Mouse (Mus musculus) small intestine, adult 2 months (tissue): ENCODE data around the gene H2-D1. TPM values are rescaled to one million over a fixed set of nuclear protein-coding genes. Genes with fewer than 3 reads are reported as not detected.

Experiments used
- H3K27ac ChIP-seq: fragments of 200-500 bp; 2 replicates; pipeline ENCODE4 v1.5.1; 2012; ENCODE audit warnings: low read depth, low read length, control low read depth, inconsistent platforms; ENCODE audit not compliant: insufficient read depth
- H3K27me3 ChIP-seq: fragments of 200-500 bp; 2 replicates; pipeline ENCODE4 v1.6.1; 2012; ENCODE audit warnings: mild to moderate bottlenecking, moderate library complexity, low read length, inconsistent platforms; ENCODE audit not compliant: control insufficient read depth, insufficient read depth
- H3K36me3 ChIP-seq: fragments of 200-500 bp; 2 replicates; pipeline ENCODE4 v1.6.1; 2012; ENCODE audit warnings: mild to moderate bottlenecking, low read length, control low read depth, inconsistent platforms; ENCODE audit not compliant: control insufficient read depth, insufficient read depth
- H3K4me1 ChIP-seq: fragments of 200-500 bp; 2 replicates; pipeline ENCODE4 v1.6.1; 2012; ENCODE audit warnings: low read length, inconsistent platforms, mixed read lengths; ENCODE audit not compliant: control insufficient read depth, insufficient read depth, insufficient read length
- H3K4me3 ChIP-seq: fragments of 200-500 bp; 2 replicates; pipeline ENCODE4 v1.5.1; 2012; ENCODE audit warnings: low read depth, mild to moderate bottlenecking, control low read depth, inconsistent platforms, low read length, moderate library complexity
- CTCF ChIP-seq: fragments of 200-500 bp; IDR thresholded peaks from 2 replicates; pipeline ENCODE4 v1.5.1; 2012; ENCODE audit warnings: low read depth, mild to moderate bottlenecking, control low read depth, inconsistent platforms, low read length, moderate library complexity, mixed read lengths; ENCODE audit not compliant: insufficient replicate concordance, insufficient read length; ENCODE audit errors: extremely low read depth
- POLR2A ChIP-seq: fragments of 200-500 bp; IDR thresholded peaks from 2 replicates; pipeline ENCODE4 v1.6.1; 2012; ENCODE audit warnings: low read depth, mild to moderate bottlenecking, control low read depth, inconsistent platforms, low read length, moderate library complexity
- WGBS: fragments of 180-500 bp; shearing (Covaris S2); methylation state at CpG from one replicate; pipeline ENCODE4 v1.1.7; 2018; 5-methylcytosine and 5-hydroxymethylcytosine counted together
- polyA plus RNA-seq: library from polyadenylated mRNA; depleted of rRNA; stranded (reverse); fragments of >200 nt; gene quantifications from 2 replicates; pipeline ENCODE4 v1.2.3, GENCODE M21; 2012; rRNA removed

The H2-D1 gene
- 776 and 1,546 TPM in 2 replicates for polyA plus RNA-seq

DNA sequence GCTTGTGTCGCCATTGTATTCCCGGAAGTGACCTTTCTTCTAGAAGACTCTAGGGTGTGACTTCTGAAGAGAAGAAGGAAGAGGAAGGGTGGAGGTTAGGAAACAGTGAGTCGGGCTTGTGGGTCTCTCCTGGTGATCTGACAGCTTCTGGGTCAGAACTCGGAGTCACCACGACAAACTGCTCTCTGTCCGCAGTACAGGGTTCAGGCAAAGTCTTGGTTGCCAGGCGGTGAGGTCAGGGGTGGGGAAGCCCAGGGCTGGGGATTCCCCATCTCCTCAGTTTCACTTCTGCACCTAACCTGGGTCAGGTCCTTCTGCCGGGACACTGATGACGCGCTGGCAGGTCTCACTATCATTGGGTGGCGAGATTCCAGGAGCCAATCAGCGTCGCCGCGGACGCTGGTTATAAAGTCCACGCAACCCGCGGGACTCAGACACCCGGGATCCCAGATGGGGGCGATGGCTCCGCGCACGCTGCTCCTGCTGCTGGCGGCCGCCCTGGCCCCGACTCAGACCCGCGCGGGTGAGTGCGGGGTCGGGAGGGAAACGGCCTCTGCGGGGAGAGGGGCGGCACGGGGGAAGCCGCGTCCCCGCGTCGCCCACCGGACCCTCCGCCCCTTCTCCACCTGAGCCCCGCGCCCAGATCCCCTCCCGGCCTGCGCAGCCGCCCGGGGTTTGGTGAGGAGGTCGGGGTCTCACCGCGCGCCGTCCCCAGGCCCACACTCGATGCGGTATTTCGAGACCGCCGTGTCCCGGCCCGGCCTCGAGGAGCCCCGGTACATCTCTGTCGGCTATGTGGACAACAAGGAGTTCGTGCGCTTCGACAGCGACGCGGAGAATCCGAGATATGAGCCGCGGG, at the start of gene H2-D1:
H2-D1 (plus strand) TSS at position 67 of the 859 bp plus-strand sequence.
- H3K27ac ChIP-seq: peak within 1 kb of the TSS; percentile 92
- TF ChIP-seq POLR2A (peak; percentile 98), CTCF (no peak)
- H3K36me3 ChIP-seq: peaks cover 21% of the 10 kb centered on the region
- H3K4me3 ChIP-seq: peak within 1 kb of the TSS; percentile 83
- no peaks in the 10 kb centered on the region for H3K27me3 ChIP-seq
- peaks cover 15% of the 10 kb centered on the region; the same call in 1 of the 2 replicates for H3K4me1 ChIP-seq
- WGBS: under 1% methylated on average over 70 of the region's 73 CpGs

DNA sequence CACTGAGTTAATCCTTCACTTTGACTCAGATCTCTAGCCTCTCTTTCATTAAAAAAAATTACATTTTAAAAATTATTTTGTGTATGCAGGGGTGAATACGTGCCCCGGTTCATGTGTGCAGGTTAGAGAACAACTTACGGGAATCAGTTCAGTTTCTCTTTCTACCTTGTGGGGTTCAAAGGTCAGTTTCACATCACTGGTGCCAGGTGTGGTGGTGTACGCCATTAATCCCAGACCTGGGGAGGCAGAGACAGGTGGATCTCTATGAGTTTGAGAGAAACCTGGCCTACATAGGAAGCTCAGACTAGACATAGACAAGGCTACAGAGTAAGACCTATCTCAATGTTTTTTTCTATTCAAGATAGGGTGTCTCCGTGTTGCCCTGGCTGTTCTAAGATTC, 49.5 kb upstream of the H2-D1 start:
- Histone ChIP-seq H3K36me3 (no peaks in the 10 kb centered on the region), H3K4me1 (peaks cover 24% of the 10 kb centered on the region; the same call in 1 of the 2 replicates), H3K4me3 (no peak overlapping the region), H3K27me3 (no peaks in the 10 kb centered on the region), H3K27ac (no peak overlapping the region)
- WGBS: 39% methylated on average over 5 of the region's 5 CpGs
- TF ChIP-seq CTCF (no peak), POLR2A (no peak)

DNA sequence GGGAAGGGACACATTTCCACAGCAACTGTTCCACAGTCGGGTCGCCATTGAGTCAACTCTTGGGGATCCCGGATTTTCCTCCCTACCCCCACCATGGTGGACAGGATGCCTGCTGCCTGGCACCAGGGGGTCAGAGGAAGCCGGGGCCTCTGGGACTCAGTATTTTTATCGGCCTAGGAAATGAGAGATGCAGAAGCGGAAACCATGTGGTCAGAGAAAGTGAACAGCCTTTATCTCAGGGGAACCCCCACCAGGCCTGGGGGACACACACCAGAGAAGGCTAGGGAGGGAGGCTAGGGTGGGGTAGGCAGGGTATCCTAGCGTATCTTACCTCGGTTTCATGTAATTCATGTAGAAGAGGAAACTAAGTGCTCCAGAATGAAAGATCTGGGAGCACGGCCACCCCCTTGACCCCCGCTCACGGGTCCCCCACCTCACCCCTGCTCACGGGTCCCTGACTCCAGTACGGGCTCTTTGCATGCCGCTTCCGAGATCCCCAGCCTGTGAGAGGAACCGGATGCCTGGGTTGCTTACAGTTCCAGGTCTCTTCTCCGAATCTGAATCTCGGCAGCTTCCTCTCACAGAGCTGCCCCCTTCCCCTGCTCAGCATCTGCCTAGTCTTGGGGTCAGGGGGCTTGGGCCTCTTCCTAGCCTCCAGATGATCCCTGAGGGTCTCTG, 43.9 kb upstream of the H2-D1 start:
- H3K4me1 ChIP-seq: peaks cover 18% of the 10 kb centered on the region

DNA sequence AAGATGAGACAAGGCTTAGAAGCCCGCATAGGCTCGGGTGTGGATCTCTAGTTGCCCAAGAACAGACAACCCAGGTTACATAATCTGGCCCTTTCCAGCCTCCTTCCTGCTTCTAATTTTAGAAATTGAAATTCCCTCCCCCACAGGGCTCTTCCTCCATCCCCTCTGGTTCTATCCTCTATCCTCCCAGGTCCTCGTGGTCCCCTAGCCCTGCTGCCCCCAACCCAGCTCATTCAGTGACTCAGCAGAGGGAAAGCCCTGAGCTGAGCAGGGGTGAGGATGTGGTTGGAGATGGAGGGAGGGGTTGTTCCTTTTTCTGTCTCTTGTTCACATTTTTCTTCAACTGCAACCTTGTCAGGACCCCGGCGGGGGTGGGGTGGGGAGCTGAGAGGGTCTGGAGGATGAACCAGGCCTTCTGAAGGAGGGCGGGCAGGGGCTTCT, 42.9 kb upstream of the H2-D1 start:
- Histone ChIP-seq H3K27ac (0 out of 2 replicates have a peak overlapping the region, but pooled peaks have one; percentile 6), H3K4me3 (no peak overlapping the region), H3K36me3 (peaks cover 12% of the 10 kb centered on the region), H3K27me3 (no peaks in the 10 kb centered on the region), H3K4me1 (peaks cover 18% of the 10 kb centered on the region)
- 60% methylated on average over 6 of the region's 6 CpGs for WGBS
- TF ChIP-seq CTCF (no peak), POLR2A (no peak)

More for the DNA sequence above, 43.9 kb upstream of the H2-D1 start:
- H3K27ac ChIP-seq: no peak overlapping the region
- no peak overlapping the region for H3K4me3 ChIP-seq
- no peak for TF ChIP-seq POLR2A
- no peak for TF ChIP-seq CTCF
- no peaks in the 10 kb centered on the region for H3K27me3 ChIP-seq
- H3K36me3 ChIP-seq: peaks cover 12% of the 10 kb centered on the region
- WGBS: 80% methylated on average over 18 of the region's 18 CpGs

DNA sequence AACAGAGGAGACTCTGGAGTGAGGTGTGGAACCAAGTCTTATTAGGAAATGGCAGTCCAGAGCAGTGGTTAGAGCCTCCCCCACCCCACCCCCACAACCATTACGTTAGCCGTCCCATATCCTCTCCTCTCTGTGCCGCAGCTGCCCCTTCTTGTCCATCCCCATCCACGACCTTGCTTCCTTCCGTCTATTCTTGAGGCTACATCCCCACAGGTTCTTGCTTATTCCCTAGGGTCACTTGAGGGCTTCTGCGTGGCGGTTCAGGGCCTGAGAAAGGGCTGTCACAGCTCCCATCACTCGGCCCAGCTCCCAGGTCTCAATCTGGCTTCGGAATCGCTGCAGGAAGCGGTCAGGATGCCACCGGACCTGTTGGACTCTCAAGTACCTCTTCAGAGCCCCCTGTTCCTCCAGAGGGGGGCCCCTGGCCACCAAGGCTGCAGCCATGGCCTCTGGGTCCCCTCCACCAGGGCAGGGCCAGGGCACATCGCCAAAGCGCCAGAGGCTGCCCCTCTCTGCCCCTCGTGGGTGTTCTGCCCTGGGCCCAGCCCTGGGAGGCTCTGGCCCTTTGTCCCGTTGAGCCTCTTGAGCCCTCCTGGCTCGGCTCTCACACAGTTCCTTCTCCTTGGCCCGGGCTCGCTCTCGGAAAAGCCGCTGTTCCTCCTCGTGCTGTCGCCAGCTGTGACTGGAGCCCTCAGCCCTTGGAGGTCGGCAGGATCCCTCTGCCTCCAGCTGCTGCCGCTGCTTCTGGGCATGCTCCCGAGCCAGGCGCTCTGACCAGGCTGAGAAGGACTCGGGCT, 42.2 kb upstream of the H2-D1 start, which contains the start of gene Gm16181:
Gm16181 (plus strand) TSS at position 679 of the 797 bp plus-strand sequence.
- Histone ChIP-seq H3K4me3 (no peak within 1 kb of the TSS), H3K27me3 (no peaks in the 10 kb centered on the region), H3K27ac (no peak within 1 kb of the TSS), H3K4me1 (peaks cover 18% of the 10 kb centered on the region), H3K36me3 (peaks cover 15% of the 10 kb centered on the region)
- TF ChIP-seq POLR2A (no peak), CTCF (no peak)
- WGBS: 70% methylated on average over 28 of the region's 28 CpGs

DNA sequence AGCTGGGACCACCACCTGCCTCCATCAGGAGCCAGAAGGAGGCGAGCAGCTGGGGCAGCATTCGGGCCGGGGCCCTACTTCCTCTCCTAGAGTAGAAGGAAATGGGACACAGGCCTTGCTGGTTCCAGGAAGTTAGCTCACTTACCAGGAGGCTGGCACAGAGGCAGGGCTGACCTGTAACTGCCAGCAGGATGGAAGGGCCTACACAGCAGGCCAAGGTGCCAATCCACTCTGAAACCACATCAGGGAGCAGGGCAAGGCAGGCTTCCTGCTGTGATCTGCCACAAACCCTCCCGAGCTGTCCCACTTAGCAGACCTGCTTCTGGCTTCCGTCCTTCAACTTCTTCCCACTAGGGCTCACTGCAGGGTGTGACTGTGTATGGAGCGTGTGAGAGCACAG, 40.2 kb upstream of the H2-D1 start:
- Histone ChIP-seq H3K4me1 (peaks cover 18% of the 10 kb centered on the region), H3K4me3 (no peak overlapping the region), H3K36me3 (peaks cover 17% of the 10 kb centered on the region), H3K27me3 (no peaks in the 10 kb centered on the region), H3K27ac (peak overlapping the region; percentile 7; the same call in 1 of the 2 replicates)
- no peak for TF ChIP-seq CTCF
- no peak for TF ChIP-seq POLR2A
- 64% methylated on average over 6 of the region's 6 CpGs for WGBS

DNA sequence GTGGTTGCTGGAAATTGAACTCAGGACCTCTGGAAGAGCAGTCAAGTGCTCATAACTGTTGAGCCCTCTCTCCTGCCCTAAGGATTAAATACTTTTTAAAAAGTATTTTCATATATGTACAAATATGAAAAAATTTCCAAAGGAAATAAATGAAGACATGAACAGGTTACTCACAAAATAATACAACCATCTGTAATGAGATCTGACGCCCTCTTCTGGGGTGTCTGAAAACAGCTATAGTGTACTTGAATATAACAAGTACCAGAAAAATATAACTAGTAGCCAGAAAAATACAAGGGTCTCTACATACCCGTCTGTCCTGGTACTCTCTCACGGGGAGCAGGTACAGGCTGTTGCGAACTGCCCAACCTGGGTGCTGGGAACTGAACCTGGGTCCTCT, 37.9 kb upstream of the H2-D1 start:
- no peak overlapping the region for H3K4me3 ChIP-seq
- no peaks in the 10 kb centered on the region for H3K27me3 ChIP-seq
- H3K27ac ChIP-seq: no peak overlapping the region
- peaks cover 13% of the 10 kb centered on the region for H3K4me1 ChIP-seq
- no peak for TF ChIP-seq POLR2A
- no peak for TF ChIP-seq CTCF
- peaks cover 32% of the 10 kb centered on the region for H3K36me3 ChIP-seq
- WGBS: 95% methylated on average over 4 of the region's 4 CpGs
